Mouse (Mus musculus): ENCODE measurements around the gene Kcnj2.

Kcnj2 gene

DNA sequence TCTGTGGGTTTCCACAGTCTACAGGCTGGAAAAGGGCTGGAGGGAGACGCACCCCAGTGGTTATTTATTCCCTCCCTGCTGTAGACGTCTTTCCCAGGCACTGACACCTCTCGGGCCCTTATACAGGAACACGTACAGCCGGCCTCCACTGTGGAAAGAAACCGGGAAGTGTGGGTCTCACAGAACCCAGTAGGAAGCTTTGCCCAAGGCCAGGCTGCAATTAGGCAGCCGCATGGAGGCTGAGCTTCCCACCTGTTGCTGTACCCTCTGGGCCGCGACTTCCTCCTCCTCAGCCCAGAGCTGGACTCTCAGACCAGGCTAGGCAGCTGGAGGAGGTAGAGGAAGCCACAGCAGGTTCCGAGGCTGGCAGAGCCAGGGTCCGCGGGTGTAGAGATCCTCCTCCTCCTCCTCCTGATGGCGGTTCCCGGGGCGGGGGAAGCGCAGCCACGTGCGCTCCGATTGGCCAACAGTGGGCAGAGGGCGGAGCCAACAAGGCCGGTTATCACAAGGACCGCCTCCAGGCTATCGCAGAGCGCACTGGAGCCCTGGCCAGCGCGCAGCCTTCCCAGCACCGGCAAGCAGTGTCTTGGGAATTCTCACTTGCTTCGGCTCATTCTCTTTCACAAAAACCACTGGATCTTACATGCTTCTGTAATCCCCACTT is at the start of gene Kcnj2:
Gene Kcnj2 (plus strand): TSS at position 530 of the 664 bp plus-strand sequence.
- peak; percentile 89 for DNase-seq

DNA sequence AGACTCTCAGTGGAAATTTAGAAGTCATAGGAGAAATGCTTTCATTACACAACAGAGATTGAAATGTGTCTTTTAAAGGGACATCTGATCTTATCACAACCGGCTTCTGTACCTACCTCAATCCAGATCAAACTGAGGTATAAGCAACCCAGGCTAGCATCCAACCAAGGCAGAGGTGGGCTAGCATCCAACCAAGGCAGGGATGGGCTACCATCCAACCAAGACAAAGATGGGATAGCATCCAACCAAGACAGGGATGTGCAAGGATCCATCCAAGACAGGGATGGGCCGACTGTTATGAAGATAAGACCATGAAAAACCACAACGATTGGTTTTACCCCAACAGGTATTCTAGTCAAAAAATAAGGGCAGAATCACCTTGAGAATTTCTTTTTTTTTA is 49.8 kb upstream of the Kcnj2 start:
- DNase-seq = no peak

DNA sequence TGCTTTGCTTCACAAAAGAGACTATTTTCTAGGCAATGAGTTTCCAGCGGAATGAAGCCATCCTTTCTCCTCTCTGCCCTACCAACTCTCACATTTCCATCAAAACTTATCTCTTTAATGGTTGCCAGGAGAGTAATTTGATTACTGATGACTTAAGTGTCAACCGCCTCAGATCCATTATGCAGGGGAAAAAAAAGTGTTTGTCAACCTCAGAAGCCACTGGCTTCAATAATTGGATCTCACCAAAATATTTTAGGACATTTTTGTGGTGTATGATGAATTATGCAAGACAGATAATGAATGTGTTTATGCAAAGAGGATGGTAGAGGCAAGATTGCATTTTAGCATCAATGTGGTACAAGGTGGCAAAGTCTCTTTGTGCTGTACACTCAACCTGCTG is 45.8 kb upstream of the Kcnj2 start:
- DNase-seq = no peak

DNA sequence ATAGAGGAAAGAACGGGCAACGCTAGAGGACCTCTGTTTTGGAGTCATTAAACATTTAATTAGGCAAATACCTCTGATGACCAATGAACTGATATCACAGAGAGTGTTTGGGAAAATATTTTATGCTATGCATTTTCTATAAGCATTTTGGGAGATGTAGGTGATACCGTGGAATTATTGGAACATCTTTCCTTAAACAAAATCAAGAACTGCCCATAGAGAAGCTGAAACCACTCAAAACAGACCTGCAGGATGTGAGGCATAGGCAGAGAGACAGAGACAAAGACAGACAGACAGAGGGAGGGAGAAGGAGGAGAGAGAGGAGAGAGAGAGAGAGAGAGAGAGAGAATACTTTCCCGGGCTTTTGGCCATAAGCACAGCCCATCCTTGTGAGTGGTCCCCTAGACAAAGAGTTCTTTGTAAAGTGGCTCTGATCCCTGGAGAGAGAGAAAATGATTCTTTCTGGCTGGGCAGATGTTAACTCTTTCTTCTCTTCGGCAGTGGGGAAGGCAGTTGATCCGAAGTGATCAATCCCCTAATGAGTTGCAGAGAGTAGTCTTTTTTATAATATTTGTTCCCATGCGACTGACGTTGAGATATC is 43.2 kb upstream of the Kcnj2 start:
- no peak for DNase-seq

DNA sequence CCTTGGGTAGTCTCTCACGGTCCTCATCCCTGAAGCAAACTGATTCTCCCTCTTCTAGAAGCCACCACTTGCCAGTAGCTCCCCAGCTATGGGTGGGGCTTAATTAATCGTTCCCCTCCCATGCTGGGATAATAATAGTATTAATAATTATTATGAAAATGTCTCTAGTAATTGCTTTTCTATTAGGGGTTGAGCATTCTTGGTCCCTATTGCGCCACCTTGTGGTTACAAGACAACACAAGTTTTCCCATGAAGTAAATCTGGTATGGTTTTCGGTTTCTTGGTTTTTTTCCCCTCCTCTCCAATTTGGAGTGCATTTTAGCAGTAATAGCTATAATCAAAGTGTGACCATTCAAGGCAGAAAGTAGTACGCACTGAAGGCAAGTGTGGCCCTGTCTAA is 23.8 kb upstream of the Kcnj2 start:
- DNase-seq = no peak

DNA sequence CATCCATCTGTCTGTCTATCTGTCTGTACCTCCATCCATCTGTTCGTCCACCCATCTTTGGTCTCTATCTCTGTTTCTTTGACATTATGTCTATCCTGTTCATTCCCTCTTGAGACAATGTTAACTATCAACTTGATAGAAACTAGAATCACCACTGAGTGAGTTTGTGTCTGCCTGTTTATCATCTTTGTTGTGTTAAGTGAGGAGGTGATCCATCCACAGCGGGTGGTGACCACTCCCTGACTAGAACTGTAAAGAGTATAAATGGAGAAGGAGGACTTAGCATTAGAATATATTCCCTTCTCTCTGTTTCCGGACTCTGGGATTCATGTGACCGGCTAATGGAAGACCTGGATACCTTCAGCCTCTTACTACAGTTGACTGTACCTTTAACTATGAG is 22.7 kb upstream of the Kcnj2 start:
- no peak for DNase-seq

DNA sequence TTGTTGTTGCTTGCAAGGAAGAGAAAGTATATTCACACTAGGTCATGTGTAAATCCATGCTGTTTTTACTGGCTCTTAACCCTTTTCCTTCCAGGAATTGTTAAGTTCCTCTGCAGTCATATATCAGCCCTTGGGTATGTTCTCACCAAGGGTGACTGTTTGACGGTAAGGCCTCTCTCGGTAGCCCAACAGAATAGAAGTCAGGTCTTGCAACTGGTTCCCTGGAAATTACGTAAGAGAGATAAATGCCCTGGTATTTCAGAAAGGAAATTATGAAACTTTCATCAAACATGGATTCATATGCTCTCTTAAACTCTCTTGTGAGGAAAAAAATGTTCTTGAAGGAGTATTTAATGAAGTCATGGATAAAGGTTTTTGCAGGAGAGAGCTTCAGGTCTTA is 11.7 kb upstream of the Kcnj2 start:
- DNase-seq = no peak

DNA sequence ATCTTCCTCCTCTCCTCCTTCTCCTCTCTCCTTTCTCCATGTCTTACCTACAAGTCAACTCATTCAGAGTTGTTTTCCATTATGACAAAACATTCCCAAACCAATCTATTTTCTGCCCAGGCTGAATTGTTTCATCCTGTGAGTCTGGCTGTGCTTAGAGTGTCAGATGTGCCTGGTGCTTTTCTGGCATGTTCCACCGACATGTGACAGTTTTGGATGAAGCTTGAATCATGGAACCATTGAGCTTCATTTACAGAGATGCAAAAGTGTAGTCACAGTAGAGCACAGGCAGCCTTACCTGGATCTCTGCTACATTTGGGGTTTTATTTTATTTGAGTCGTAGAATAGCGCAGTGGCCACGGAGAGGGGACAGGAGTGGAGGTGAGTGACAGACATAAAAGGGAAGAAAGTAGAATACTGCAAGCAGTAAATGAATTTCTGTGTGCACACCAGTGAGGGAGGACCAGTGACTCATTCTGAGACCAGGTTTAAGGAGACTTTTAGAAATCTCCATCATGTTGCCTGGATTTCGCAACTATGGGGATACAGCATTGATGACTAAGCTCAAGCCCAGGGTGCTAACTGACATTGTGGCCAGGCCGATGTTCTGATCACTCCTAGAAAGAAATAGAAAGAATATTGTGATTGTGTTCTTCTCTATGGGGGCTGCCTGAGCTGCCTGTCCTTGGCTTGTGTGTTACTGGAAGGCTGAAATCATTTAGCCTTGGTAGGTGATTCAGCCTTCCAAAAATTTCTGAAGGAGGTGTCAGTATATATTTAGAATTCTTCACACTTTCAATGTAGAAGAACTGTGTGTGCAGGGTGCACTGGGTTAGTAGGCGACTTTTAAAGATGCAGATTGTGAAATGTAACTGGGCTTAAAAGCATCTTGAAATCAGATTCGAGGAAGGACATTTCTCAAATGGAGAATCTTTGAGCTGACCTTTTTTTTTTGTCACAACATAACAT is 10.8 kb upstream of the Kcnj2 start:
- no peak for DNase-seq

DNA sequence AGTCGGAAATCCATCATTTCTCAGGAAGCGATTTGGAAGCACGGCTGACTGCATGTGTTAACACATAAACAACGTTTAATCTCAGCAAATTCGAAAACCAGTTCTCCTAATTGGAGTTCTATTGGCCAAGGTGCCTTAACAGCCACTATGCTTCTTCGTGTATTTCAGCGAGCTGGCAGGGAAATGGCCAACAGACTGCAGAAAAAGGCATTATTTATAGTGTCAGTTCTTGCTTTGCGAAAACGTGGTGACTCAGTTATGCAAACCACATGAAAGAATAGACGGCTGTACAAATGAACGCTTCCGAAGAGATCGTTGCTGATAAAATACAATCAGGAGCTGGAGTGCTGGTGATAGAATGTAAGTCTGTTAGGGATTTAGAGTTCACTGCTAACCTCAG is 9.9 kb upstream of the Kcnj2 start:
- no peak for DNase-seq

DNA sequence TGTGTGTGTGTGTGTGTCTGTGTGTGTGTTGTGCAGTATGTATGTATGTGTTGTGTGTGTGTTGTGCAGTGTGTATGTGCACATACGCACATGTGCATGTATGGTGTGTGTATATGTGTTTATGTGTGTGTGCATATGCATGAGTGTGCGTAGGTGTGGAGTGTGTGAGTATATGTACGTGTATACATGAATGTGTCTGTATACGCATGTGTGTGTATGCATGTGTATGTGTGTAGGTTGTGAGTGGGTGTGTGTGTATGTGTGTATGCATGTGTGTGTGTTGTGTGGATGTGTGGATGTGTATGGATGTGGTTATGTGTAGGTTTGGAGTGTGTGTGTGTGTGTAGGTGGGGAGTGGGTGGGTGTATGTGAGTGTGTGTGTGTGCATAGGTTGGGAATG is 8.5 kb upstream of the Kcnj2 start:
- no peak for DNase-seq

DNA sequence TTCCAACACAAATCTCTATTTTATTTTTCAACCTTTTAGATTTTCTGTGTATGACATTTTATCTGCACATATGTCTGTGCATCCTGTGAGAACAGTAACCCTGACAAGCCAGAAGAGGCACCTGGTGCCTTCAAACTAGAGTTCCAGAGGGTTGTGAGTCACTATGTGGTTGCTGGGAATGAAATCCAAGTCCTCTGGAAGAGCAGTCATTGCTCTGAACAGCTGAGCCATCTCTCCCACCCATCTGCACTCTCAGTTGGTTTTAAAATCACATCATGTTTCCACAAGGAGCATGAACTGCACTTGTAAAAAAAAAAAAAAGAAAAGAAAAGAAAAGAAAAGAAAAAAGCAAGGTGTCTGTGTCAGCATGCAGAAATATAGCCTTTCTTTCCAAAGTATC is 6.5 kb upstream of the Kcnj2 start:
- DNase-seq = no peak

DNA sequence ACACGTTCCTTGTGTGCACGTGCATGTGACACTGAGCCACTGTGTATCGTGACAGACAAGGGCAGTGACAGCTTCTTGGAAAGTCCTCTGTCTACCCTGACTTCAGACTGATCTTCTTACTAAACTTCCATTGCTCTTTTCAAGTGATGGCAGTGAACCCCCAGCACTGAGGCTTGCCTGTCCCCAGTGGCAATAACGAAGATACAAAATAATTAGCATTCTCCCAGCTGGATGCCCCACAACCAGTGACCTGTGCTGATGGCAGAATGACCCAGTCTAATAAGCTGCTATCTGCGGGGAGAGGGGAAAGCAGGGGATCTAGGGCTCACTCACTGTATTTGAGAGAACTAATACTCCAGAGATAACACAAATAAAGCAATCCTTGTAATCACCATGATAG is 5.7 kb upstream of the Kcnj2 start:
- no peak for DNase-seq

DNA sequence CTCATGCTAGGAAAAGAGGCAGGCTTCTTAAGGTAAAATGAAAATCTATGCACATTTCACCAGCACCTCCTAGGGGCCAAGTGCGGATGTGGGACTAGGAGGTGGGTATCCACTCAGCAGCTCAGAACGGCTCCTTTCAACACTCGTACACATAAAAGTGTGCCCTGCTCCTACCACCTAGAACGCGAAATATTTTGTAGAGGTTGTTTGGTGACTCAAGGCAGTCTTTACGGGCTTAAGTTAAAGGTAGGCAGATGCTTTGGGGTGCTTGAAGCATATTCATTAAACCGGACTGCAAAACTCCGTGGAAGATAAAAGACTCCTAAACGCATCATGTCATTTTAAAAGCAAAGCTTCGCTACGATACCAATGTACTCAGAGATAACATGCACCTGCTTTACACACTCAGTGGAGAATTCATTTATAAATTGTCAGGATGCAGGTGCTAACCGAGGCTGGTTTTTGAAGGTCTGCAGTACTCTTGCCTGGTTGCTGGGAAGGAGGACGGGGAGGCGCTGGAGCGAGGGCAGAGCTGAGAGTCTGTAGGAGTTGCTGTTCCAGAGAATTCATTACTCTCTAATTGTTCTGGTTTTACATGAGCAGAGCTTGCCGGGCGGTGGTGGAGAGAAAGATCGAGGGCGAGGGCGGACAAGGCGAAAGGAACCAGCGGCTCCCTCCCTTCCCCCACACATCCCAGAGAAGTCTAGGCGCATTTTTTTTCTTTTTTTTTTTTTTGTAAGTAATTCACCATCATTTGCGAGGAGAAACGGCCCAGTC is 1.0 kb upstream of the Kcnj2 start:
- peak; percentile 38 for DNase-seq

DNA sequence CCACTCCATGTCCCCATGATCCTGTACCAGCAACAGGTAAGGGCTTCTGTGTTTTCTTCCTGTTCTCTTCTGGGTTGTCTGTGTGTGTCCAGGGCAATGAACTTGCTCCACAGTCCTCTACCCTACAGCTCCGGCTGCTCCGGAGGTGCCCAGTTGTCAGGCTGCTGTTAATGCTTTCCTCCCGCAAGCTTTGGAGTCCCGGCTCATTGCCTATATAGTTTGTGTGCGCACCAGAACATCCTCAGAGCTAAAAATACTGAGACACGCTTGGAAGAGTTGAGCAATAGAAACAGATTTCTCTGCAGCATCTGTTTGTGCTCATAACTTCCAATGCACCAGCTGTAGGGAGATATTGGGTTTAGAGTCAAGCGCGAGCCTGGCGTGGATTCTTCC is 331 bp downstream of the Kcnj2 start:
- DNase-seq = no peak

DNA sequence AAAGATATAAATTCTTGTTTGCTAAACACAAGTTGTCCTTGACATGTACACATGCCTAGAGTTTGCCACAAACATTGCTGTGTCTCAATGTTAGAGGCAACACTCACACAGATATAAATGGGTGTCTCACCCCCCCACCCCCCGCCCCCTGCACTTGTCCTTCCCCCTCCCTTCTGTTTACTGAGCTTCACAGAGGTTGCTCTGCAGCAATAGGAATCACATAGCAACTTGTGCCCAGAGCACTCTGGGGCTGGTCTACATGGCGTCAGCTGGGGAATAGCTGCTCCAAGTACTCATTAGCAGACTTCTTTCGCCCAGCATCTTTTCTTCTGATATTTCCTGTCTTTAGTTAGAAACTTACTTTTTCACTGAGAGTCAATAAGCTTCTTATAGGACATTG is 1.8 kb downstream of the Kcnj2 start:
- no peak for DNase-seq

DNA sequence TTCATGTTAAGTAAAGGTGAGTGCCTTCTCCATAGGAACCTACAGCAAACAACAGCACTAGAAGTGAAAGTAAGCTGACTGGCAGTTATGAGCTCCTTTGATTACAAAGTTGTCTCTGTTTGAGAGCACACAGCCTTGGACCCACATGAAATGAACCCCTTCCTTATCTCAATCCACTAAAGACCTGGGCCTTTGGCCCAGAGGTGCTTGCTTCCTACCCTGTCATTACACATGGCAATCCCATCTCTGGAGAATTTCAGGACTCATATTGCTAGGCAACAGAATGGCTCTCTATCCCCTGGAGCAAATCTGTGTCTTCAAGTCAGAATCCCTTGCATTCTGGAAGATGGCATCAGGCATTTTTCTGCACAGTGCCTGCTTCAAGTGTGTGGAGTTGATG is 4.5 kb downstream of the Kcnj2 start:
- DNase-seq = no peak

DNA sequence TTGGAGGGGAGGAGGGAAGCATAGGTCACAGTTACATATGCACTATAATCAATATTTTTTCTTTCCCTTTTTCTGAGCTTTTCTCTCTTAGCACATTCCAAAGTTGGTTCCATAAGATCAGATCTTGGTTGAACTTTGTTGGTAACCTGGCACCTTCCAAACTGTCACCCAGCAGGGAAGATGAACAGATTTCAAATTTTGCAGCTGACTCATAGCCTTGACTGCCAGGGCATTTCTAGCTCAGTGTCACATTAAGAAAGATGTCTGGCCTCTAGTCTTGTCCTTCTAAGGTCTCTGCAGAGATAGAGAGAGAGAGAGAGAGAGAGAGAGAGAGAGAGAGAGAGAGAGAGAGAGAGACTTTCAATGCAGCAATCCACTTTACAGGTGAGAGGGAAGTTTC is 8.2 kb downstream of the Kcnj2 start:
- DNase-seq = no peak

DNA sequence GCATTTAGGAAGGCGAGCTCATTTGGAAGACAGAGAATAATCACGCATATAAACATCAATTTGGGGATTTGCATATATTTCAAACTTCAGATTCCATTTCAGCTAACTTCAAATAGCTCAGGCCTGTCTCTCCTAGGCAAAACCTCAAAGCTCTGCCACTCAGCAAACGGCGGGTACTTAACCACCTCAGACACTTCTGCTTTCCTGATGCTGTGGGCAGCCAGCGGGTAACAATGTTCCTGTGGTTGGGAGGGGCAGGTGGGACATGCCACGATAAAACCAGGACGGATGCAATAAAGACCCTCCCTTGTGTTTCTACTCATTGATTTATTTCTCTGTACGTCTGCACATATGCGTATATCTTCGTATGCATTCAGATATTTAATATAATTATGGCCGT is 12.1 kb downstream of the Kcnj2 start:
- no peak for DNase-seq

DNA sequence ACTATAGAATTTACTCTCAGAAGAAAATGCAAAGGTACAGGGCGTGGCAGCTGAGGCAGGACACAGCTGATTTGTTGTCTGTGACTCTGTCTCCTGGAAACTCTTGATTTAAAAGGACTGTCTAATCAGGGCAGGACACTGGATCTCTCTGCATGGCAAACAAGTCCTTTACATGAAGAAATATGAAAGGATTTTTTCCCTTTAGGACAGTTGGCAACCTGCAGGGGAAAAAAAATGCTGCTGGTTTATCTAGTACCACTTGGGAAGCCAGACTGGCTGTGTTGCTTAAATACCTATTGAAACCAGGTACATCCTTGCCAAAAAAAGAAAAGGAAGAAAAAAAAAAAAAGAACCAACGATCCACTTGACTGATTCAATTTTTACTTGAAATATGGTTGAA is 17.0 kb downstream of the Kcnj2 start:
- no peak for DNase-seq

DNA sequence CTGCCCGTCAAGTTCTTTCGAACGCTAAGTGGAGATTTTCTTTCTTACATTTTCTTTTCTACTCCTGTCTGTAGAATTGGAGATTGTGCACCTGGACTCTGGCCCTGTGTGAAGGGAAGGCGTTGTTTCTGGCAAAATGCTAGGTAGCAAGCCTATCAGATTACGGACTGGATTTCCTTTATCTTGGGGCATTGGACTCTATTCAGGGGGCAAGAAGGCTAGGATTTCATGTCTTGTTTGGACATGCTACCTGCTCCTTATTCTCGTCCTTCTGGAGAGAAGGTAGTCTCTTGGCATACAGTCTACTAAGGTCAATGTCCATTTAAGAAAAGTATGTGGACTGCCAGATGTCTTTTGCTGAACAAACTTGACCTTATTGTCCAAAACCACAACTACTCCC is 21.0 kb downstream of the Kcnj2 start:
- no peak for DNase-seq

DNA sequence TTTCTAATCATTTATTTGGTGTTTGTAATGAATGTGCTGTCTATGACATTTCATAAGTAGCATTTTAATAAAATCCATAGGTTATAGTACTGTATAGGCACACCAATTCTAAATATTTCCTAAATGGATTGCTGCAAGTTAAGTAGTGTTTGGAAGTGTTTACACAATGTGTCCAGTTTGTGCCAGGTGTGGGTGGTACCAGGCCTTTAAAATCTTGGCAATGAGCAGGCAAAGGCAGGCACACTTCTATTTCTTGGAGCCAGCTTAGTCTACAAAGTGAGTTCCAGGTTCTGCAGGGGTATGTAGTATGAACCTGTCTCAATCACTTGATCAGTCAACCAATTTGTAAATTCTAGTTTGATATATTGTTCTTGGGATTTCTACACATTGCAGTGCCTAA is 22.3 kb downstream of the Kcnj2 start:
- no peak for DNase-seq

DNA sequence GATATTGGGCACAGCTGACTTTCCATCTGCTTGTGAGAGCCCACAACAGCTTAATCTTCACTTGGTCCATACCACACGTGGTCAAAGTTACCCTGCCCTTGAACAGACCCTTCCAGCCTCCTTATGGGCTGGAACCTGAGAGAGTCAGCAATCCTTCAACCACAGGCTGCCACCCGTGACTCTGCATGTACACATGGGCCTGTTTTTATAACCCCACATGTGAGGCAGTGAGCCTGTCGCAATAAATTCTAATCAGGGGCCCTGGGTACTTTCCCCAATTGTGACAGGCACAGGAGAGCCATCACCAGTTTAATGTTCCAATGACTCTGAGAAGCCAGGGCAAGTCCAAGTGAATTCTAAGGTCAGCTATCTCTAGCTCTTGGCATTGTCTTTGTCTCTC is 22.8 kb downstream of the Kcnj2 start:
- DNase-seq = no peak

DNA sequence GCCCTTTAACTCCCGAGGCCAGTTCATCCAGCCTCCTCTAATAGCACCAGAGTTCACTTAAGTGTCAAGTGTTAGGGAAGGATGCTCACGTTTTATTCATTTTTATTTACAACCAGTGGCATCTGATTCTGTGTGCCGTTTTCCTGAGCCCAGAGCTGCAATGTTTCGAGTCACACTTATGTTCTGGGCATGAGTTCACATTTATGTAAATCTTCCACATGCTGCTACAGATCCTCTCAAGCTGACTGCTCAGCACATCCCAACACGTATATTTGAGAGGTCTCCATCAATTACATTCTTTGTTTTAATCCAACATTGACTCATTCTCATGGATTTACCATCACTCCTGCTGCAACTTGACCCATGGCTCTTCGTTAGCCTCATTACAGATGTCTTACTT is 25.2 kb downstream of the Kcnj2 start:
- no peak for DNase-seq
